Mouse (Mus musculus) hindbrain, embryonic 16.5 days (tissue): ENCODE measurements around the gene Ublcp1. TPM values are rescaled to one million over a fixed set of nuclear protein-coding genes. Genes with fewer than 3 reads are reported as not detected.

Source experiments
- ATAC-seq: fragments of 200-750 bp; cut with Nextera tagmentation; 2 replicates; pipeline ENCODE4 v1.8.0; 2017; ENCODE audit warnings: moderate TSS enrichment, moderate library complexity
- H3K27ac ChIP-seq: fragments of 300-500 bp; sonication (generic); 2 replicates; pipeline ENCODE4 v1.5.1; 2014; ENCODE audit warnings: low read depth, mild to moderate bottlenecking, control low read depth, low read length, moderate library complexity
- H3K27me3 ChIP-seq: fragments of 300-500 bp; sonication (generic); replicated peaks from 2 replicates; pipeline ENCODE4 v1.6.1; 2014; ENCODE audit warnings: low read length; ENCODE audit not compliant: control insufficient read depth, insufficient read depth
- H3K36me3 ChIP-seq: fragments of 300-500 bp; sonication (generic); 2 replicates; pipeline ENCODE4 v1.6.1; 2014; ENCODE audit warnings: mild to moderate bottlenecking, low read length, moderate library complexity, mixed read lengths; ENCODE audit not compliant: control insufficient read depth, insufficient read depth
- H3K4me1 ChIP-seq: fragments of 300-500 bp; sonication (generic); 2 replicates; pipeline ENCODE4 v1.6.1; 2014; ENCODE audit warnings: low read depth, low read length; ENCODE audit not compliant: control insufficient read depth, insufficient read depth
- H3K4me2 ChIP-seq: fragments of 300-500 bp; sonication (generic); 2 replicates; pipeline ENCODE4 v1.6.1; 2014; ENCODE audit warnings: mild to moderate bottlenecking, low read length, control low read depth, moderate library complexity
- H3K4me3 ChIP-seq: fragments of 300-500 bp; sonication (generic); 2 replicates; pipeline ENCODE4 v1.5.1; 2014; ENCODE audit warnings: mild to moderate bottlenecking, low read length, control low read depth, moderate library complexity
- H3K9ac ChIP-seq: fragments of 300-500 bp; sonication (generic); 2 replicates; pipeline ENCODE4 v1.6.1; 2014; ENCODE audit warnings: low read depth, mild to moderate bottlenecking, control low read depth, low read length, moderate library complexity
- H3K9me3 ChIP-seq: fragments of 300-500 bp; sonication (generic); 2 replicates; pipeline ENCODE4 v1.6.1; 2014; ENCODE audit warnings: mild to moderate bottlenecking, low read length, moderate library complexity; ENCODE audit not compliant: control insufficient read depth
- WGBS: fragments of 180-500 bp; shearing (Covaris S2); extraction: QIAGEN DNeasy Blood & Tissue Kit; methylation state at CpG from one replicate; pipeline ENCODE4 v1.1.7; 2014; 5-methylcytosine and 5-hydroxymethylcytosine counted together
- polyA plus RNA-seq: library from polyadenylated mRNA; unstranded; fragments of >200 nt; fragmentation: Nextera tagmentation; extraction: Ambion mirVana; gene quantifications from 2 replicates; pipeline ENCODE4 v1.2.1, GENCODE M21; 2015

Gene Ublcp1
- 57.2 and 60.6 TPM in 2 replicates for polyA plus RNA-seq

- Histone ChIP-seq H3K4me1 (peaks cover 14% of the 10 kb centered on the region), H3K27ac (peak within 1 kb of the TSS; percentile 85), H3K9me3 (no peaks in the 10 kb centered on the region), H3K9ac (peak within 1 kb of the TSS; percentile 90), H3K36me3 (no peaks in the 10 kb centered on the region), H3K4me3 (peak within 1 kb of the TSS; percentile 93), H3K4me2 (peak within 1 kb of the TSS; percentile 93), H3K27me3 (no peaks in the 10 kb centered on the region)
- under 1% methylated on average over 48 of the region's 54 CpGs for WGBS
- ATAC-seq = peak; percentile 98
These were observed at the start of gene Ublcp1 for GRCm38 (mm10) chr11:44470432-44471336. TSS of gene Ublcp1 (minus strand) at chr11:44470498.

GRCm38 (mm10) chr11:44519096-44519949 lies 49.0 kb upstream of the Ublcp1 start:
- H3K9ac ChIP-seq = peak overlapping the region; percentile 98
- WGBS = under 1% methylated on average over 41 of the region's 61 CpGs
- H3K4me3 ChIP-seq = peak overlapping the region; percentile 99
- peak overlapping the region; percentile 85 for H3K4me2 ChIP-seq
- H3K27me3 ChIP-seq = no peaks in the 10 kb centered on the region
- ATAC-seq = peak; percentile 56
- peak overlapping the region; percentile 97 for H3K27ac ChIP-seq
- no peaks in the 10 kb centered on the region for H3K9me3 ChIP-seq
- H3K36me3 ChIP-seq = no peaks in the 10 kb centered on the region
- H3K4me1 ChIP-seq = peaks cover 14% of the 10 kb centered on the region

- H3K27ac ChIP-seq = peak within 1 kb of the TSS; percentile 97
- no peaks in the 10 kb centered on the region for H3K36me3 ChIP-seq
- H3K27me3 ChIP-seq = no peaks in the 10 kb centered on the region
- ATAC-seq = peak; percentile 92
- peak within 1 kb of the TSS; percentile 85 for H3K4me2 ChIP-seq
- H3K9me3 ChIP-seq = no peaks in the 10 kb centered on the region
- peak within 1 kb of the TSS; percentile 99 for H3K4me3 ChIP-seq
- H3K9ac ChIP-seq = peak within 1 kb of the TSS; percentile 98
- under 1% methylated on average over 61 of the region's 70 CpGs for WGBS
- H3K4me1 ChIP-seq = peaks cover 14% of the 10 kb centered on the region
These were observed 48.2 kb upstream of the Ublcp1 start, which contains the start of gene Rnf145 for GRCm38 (mm10) chr11:44518281-44519095. TSS of gene Rnf145 (plus strand) at chr11:44518964.

DNA sequence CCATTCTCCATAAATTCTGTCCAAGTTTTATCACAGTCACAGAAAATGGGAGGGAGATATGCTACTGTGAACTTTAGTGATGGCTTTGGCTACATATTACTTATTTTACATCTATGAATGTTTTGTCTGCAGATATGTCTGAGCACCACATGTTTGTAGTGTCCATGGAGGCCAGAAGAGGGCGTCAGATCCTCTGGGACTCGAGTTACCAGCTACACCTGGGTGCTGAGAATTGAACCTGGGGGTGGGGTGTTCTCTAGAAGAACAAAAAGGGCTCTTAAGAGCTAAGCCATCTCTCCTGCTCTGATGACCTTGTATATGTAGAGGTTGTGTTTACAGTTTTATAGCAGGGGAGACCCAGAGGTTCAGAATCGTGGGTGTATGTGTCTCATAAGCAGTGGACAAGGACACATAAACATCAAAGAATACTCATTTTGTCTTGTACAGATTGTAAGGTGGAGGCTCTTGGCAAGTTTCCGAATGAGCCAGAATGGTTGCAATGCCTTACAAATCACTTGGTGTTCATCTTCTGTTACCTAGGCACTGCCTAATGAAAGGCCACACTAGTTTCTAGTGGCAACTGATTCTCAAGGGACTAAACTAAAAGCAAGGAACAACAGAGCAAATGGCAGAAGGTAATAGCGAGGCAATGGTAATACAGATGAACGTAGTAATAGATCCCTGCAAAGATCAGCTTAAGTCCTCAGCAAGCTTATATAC lies 47.4 kb upstream of the Ublcp1 start:
- Histone ChIP-seq H3K4me1 (peaks cover 14% of the 10 kb centered on the region), H3K27me3 (no peaks in the 10 kb centered on the region), H3K4me3 (peak overlapping the region; percentile 99), H3K9ac (peak overlapping the region; percentile 98; the same call in 1 of the 2 replicates), H3K27ac (peak overlapping the region; percentile 97), H3K9me3 (no peaks in the 10 kb centered on the region), H3K4me2 (peak overlapping the region; percentile 64), H3K36me3 (no peaks in the 10 kb centered on the region)
- ATAC-seq = no peak
- 42% methylated on average over 6 of the region's 6 CpGs for WGBS

- Histone ChIP-seq H3K4me2 (no peak overlapping the region), H3K4me1 (peaks cover 10% of the 10 kb centered on the region), H3K27me3 (no peaks in the 10 kb centered on the region), H3K9me3 (no peaks in the 10 kb centered on the region), H3K9ac (no peak overlapping the region), H3K36me3 (no peaks in the 10 kb centered on the region), H3K27ac (no peak overlapping the region), H3K4me3 (no peak overlapping the region)
- WGBS = 22% methylated on average over 1 of the region's 1 CpGs
- no peak for ATAC-seq
These were observed 46.1 kb upstream of the Ublcp1 start for GRCm38 (mm10) chr11:44516362-44516761.

- Histone ChIP-seq H3K9me3 (no peaks in the 10 kb centered on the region), H3K27ac (no peak overlapping the region), H3K4me3 (no peak overlapping the region), H3K4me1 (peaks cover 6% of the 10 kb centered on the region), H3K9ac (no peak overlapping the region), H3K4me2 (no peak overlapping the region), H3K27me3 (no peaks in the 10 kb centered on the region), H3K36me3 (no peaks in the 10 kb centered on the region)
- WGBS = 74% methylated on average over 2 of the region's 2 CpGs
- no peak for ATAC-seq
These were observed 44.4 kb upstream of the Ublcp1 start for GRCm38 (mm10) chr11:44514666-44515065.

DNA sequence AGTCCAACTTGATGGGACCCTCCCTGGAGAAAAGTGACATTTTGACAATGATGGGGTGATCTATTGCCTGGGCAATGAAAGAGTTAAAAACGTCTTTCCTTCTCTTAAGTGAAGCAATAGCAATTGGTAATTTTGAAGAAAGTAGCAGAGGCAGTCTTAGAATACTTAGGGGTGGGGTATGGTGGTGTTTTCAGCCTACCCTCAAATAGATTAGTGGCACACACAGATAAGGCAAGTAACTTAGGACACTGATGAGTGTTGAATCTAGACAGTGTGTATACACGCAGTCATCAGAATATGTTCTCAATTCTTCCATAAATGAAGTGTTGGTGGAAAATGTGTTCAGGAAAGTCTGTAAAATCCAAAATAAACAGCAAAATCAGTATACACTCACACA lies 42.7 kb upstream of the Ublcp1 start:
- ATAC-seq = no peak
- Histone ChIP-seq H3K27ac (no peak overlapping the region), H3K27me3 (no peaks in the 10 kb centered on the region), H3K9me3 (no peaks in the 10 kb centered on the region), H3K9ac (no peak overlapping the region), H3K36me3 (no peaks in the 10 kb centered on the region), H3K4me1 (peaks cover 4% of the 10 kb centered on the region), H3K4me3 (no peak overlapping the region), H3K4me2 (no peak overlapping the region)
- WGBS = 59% methylated on average over 2 of the region's 2 CpGs
